Mouse (Mus musculus) ovary, postnatal 14 days (tissue): Measurements from ENCODE around the gene Vasp.
A peak's percentile ranks its signal among the peaks of the same experiment; 100 is the strongest.

Experiments used
- DNase-seq: peaks from one replicate; pipeline ENCODE4 v3.0.0; 2022; ENCODE audit warnings: low spot score

Gene Vasp

GRCm38 (mm10) chr7:19270509-19271237 is 944 bp downstream of the Vasp start:
- DNase-seq = no peak

GRCm38 (mm10) chr7:19269721-19270441 is 1.7 kb downstream of the Vasp start:
- DNase-seq = no peak

GRCm38 (mm10) chr7:19268993-19269681 is 2.5 kb downstream of the Vasp start:
- DNase-seq = no peak

- DNase-seq = no peak
These were observed 4.6 kb downstream of the Vasp start for GRCm38 (mm10) chr7:19267051-19267450.

GRCm38 (mm10) chr7:19265928-19266822 is 5.4 kb downstream of the Vasp start:
- DNase-seq = no peak

- no peak for DNase-seq
These were observed 6.5 kb downstream of the Vasp start for GRCm38 (mm10) chr7:19265147-19265546.

GRCm38 (mm10) chr7:19258336-19258735 is 13.3 kb downstream of the Vasp start:
- DNase-seq = no peak

GRCm38 (mm10) chr7:19257390-19258022 is 14.1 kb downstream of the Vasp start:
- DNase-seq = no peak

- DNase-seq = no peak
These were observed 15.1 kb downstream of the Vasp start for GRCm38 (mm10) chr7:19256567-19256966.

GRCm38 (mm10) chr7:19255395-19255794 is 16.2 kb downstream of the Vasp start:
- no peak for DNase-seq

GRCm38 (mm10) chr7:19253437-19253836 is 18.2 kb downstream of the Vasp start:
- DNase-seq = no peak

GRCm38 (mm10) chr7:19252078-19252477 is 19.5 kb downstream of the Vasp start:
- no peak for DNase-seq

GRCm38 (mm10) chr7:19247511-19247910 is 24.1 kb downstream of the Vasp start:
- no peak for DNase-seq

- DNase-seq = no peak
These were observed 24.8 kb downstream of the Vasp start for GRCm38 (mm10) chr7:19246855-19247254.

- DNase-seq = no peak
These were observed 26.5 kb downstream of the Vasp start for GRCm38 (mm10) chr7:19245083-19245482.

GRCm38 (mm10) chr7:19243858-19244257 is 27.8 kb downstream of the Vasp start:
- DNase-seq = no peak

- no peak for DNase-seq
These were observed 29.6 kb downstream of the Vasp start for GRCm38 (mm10) chr7:19242005-19242404.

GRCm38 (mm10) chr7:19240905-19241463 is 30.6 kb downstream of the Vasp start:
- no peak for DNase-seq

- DNase-seq = no peak
These were observed 31.6 kb downstream of the Vasp start for GRCm38 (mm10) chr7:19239986-19240385.

- DNase-seq = peak; percentile 89
These were observed 32.2 kb downstream of the Vasp start for GRCm38 (mm10) chr7:19239423-19239822.

- no peak for DNase-seq
These were observed 33.3 kb downstream of the Vasp start for GRCm38 (mm10) chr7:19238344-19238743.
